Mouse (Mus musculus) ES-E14 (cell line): ENCODE measurements around the gene Fam227b.

ENCODE experiments used
- CHD2 ChIP-seq: IDR thresholded peaks from 2 replicates; pipeline ENCODE4 v1.6.1; 2014; ENCODE audit warnings: mild to moderate bottlenecking, low read depth, low read length, inconsistent platforms
- ZC3H11A ChIP-seq: IDR thresholded peaks from 2 replicates; pipeline ENCODE4 v1.6.1; 2012; ENCODE audit warnings: low read depth, mild to moderate bottlenecking, inconsistent platforms, low read length, borderline replicate concordance
- ZNF384 ChIP-seq: IDR thresholded peaks from 2 replicates; pipeline ENCODE4 v1.6.1; 2012; ENCODE audit warnings: low read depth, low read length, inconsistent platforms

GRCm38 (mm10) chr2:125941111-125941785, 210.6 kb downstream of the Fam227b start:
- TF ChIP-seq ZNF384: no peak
- TF ChIP-seq ZC3H11A: no peak
- no peak for TF ChIP-seq CHD2
